Mouse (Mus musculus) retina, adult 2 months (tissue): ENCODE measurements at regions not wholly inside any gene's neighbourhood (a gene's known extent, or its start where the extent isn't known, plus 50 kb on each side); places are given as distances from the start of the nearest gene placed in this dataset.

Source experiments
- DNase-seq: peaks from one replicate; pipeline ENCODE4 v3.0.0-alpha.2; 2012; ENCODE audit warnings: low read depth, low spot score

- DNase-seq = peak; percentile 45
These were observed 92.3 kb upstream of the C1qtnf7 start for GRCm38 (mm10) chr5:43422815-43423687.

- no peak for DNase-seq
These were observed 90.6 kb upstream of the C1qtnf7 start for GRCm38 (mm10) chr5:43424551-43425257.

- no peak for DNase-seq
These were observed 82.0 kb upstream of the C1qtnf7 start for GRCm38 (mm10) chr5:43433337-43433736.

- no peak for DNase-seq
These were observed 76.1 kb upstream of the C1qtnf7 start for GRCm38 (mm10) chr5:43439191-43439590.

GRCm38 (mm10) chr5:43441306-43441705 lies 74.0 kb upstream of the C1qtnf7 start:
- DNase-seq = no peak

- DNase-seq = no peak
These were observed 70.6 kb upstream of the C1qtnf7 start for GRCm38 (mm10) chr5:43444582-43445214.

GRCm38 (mm10) chr5:43445620-43446019 lies 69.7 kb upstream of the C1qtnf7 start:
- no peak for DNase-seq

- DNase-seq = no peak
These were observed 69.0 kb upstream of the C1qtnf7 start for GRCm38 (mm10) chr5:43446295-43446694.

GRCm38 (mm10) chr5:43456018-43456417 lies 59.3 kb upstream of the C1qtnf7 start:
- no peak for DNase-seq

GRCm38 (mm10) chr5:43457725-43458124 lies 57.6 kb upstream of the C1qtnf7 start:
- no peak for DNase-seq

GRCm38 (mm10) chr5:43461987-43462715 lies 53.2 kb upstream of the C1qtnf7 start:
- no peak for DNase-seq
